Mouse (Mus musculus): Measurements from ENCODE around the gene Fam222b. TPM values are rescaled to one million over a fixed set of nuclear protein-coding genes. Genes with fewer than 3 reads are reported as not detected.
A peak's percentile ranks its signal among the peaks of the same experiment; 100 is the strongest.

Fam222b gene
- polyA plus RNA-seq, 1 experiment from 2014 or later: 5.9 TPM

DNA sequence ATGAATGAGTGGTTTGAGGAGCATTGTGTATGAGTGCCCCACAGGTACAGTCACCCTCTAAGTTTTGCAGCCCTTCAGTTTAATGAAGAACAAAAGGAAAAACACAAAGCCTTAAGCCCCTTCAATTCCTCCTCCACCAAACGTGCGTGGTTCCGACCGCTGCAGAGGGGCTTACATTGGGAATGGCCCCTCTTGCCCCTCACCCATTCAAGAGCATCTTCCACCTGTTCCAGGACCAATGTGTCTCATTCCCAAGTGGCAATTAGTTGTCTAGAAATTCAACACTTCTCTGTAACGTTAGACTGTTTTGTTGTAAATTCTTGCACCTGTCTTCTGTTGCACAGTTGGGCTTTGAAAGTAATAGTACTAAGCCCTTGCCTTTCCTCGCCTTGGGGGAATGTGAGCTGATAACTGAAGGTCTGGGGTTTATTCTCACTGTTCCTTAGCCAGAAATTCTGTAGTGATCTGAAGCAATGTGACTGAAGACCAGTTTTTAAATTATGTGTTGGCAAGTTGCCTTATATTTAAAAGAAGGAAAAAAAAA lies 61.8 kb downstream of the Fam222b start:
- Histone ChIP-seq H3K27ac (ENCODE audit: low read depth) (no peak overlapping the region), H3K9ac (replicated peaks) (no peak overlapping the region), H3K27me3 (ENCODE audit: insufficient read depth, low read length) (no peaks in the 10 kb centered on the region), H3K9me3 (ENCODE audit: low read length) (no peaks in the 10 kb centered on the region), H3K4me2 (ENCODE audit: low read depth, low read length) (no peak overlapping the region), H3K4me3 (ENCODE audit: low read depth, low read length) (no peak overlapping the region), H3K36me3 (replicated peaks; ENCODE audit: insufficient read depth, low read length) (peaks cover 64% of the 10 kb centered on the region), H3K4me1 (ENCODE audit: insufficient read depth) (peaks cover 3% of the 10 kb centered on the region)
- TF ChIP-seq EP300 (IDR thresholded peaks at IDR 0.05; ENCODE audit: low read depth) (no peak), CTCF (IDR thresholded peaks at IDR 0.05; ENCODE audit: low read depth) (no peak)
- 91% methylated on average over 6 of the region's 6 CpGs for WGBS (ENCODE audit: insufficient replicate concordance)
- DNase-seq: no peak
- no peak for ATAC-seq

DNA sequence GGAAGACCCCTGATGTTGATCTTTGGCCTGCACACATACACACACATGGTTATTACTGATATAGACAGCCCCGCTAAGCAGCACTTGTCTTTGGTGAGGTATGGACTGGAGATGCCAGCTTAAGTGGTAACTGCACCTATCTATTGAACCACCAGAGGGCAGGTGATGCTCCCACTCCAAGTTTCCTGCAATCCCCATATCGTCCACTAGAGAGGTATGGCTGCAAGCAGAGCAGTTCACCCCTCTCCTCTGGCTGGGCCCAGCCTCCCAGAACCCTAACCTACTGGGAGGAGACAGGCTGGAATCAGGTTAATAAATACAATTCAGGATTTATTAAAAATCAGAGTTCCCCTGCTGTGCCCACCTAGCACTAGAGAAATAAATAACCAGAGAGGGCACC lies 64.6 kb downstream of the Fam222b start:
- ATAC-seq (peak; percentile 83), DNase-seq (peak; percentile 82)
- peaks cover 61% of the 10 kb centered on the region for H3K36me3 ChIP-seq (replicated peaks; ENCODE audit: insufficient read depth, low read length)
- no peaks in the 10 kb centered on the region for H3K9me3 ChIP-seq (ENCODE audit: low read length)
- no peak overlapping the region for H3K4me3 ChIP-seq (ENCODE audit: low read depth, low read length)
- H3K4me2 ChIP-seq (ENCODE audit: low read depth, low read length): no peak overlapping the region
- H3K9ac ChIP-seq (replicated peaks): no peak overlapping the region
- peaks cover 23% of the 10 kb centered on the region for H3K4me1 ChIP-seq (ENCODE audit: insufficient read depth)
- H3K27me3 ChIP-seq (ENCODE audit: insufficient read depth, low read length): no peaks in the 10 kb centered on the region
- TF ChIP-seq EP300 (IDR thresholded peaks at IDR 0.05; ENCODE audit: low read depth) (no peak), CTCF (IDR thresholded peaks at IDR 0.05; ENCODE audit: low read depth) (peak; percentile 100)
- 7% methylated on average over 2 of the region's 2 CpGs for WGBS (ENCODE audit: insufficient replicate concordance)
- no peak overlapping the region for H3K27ac ChIP-seq (ENCODE audit: low read depth)

DNA sequence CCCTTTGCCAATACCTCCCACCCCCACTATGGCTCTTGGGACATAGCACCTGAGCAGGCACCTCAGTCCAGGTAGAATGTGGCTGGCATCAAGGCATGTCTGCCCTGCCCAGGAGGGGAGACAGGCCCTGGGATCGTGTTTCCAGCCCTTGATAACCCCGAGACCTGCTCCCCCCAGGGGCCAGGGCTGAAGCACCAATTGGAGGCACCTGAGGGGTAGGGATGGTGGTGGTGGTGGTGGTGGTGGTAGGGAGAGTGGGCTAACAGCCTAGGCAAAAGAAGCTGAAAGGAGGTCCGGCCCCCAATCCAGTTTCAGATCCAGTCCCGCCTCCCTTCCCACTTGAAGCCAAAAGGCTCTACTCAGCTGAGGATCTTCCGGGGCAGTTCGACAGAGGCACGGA lies 65.1 kb downstream of the Fam222b start:
- no peak for TF ChIP-seq EP300 (IDR thresholded peaks at IDR 0.05; ENCODE audit: low read depth)
- no peak for TF ChIP-seq CTCF (IDR thresholded peaks at IDR 0.05; ENCODE audit: low read depth)
- Histone ChIP-seq H3K4me1 (ENCODE audit: insufficient read depth) (peaks cover 27% of the 10 kb centered on the region), H3K36me3 (replicated peaks; ENCODE audit: insufficient read depth, low read length) (peaks cover 57% of the 10 kb centered on the region), H3K27me3 (ENCODE audit: insufficient read depth, low read length) (no peaks in the 10 kb centered on the region), H3K9me3 (ENCODE audit: low read length) (no peaks in the 10 kb centered on the region), H3K4me3 (ENCODE audit: low read depth, low read length) (no peak overlapping the region), H3K4me2 (ENCODE audit: low read depth, low read length) (no peak overlapping the region), H3K9ac (replicated peaks) (no peak overlapping the region), H3K27ac (ENCODE audit: low read depth) (no peak overlapping the region)
- 79% methylated on average over 7 of the region's 7 CpGs for WGBS (ENCODE audit: insufficient replicate concordance)
- DNase-seq (no peak), ATAC-seq (peak; percentile 8; the same call in 1 of the 2 replicates)

DNA sequence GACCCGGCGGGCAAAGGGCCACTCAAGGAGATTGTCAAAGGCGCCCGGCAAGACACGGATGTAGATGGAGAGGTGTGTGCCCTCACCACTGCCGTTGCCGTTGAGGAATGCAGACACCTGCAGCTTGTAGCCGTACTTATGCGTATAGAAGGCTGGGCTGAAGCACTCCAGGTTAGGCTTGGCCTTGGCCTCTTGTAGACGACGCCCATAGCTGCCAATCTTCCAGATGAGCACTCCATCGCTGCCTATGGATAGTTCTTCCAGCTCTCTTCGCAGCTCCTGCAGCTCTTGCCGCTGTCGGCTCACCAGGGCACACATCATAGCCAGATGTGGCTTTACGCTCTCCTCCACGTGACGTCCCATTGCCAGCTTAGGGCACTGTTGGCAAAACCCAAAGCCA lies 65.7 kb downstream of the Fam222b start:
- Histone ChIP-seq H3K4me2 (ENCODE audit: low read depth, low read length) (no peak overlapping the region), H3K36me3 (replicated peaks; ENCODE audit: insufficient read depth, low read length) (peaks cover 51% of the 10 kb centered on the region), H3K9me3 (ENCODE audit: low read length) (no peaks in the 10 kb centered on the region), H3K27ac (ENCODE audit: low read depth) (no peak overlapping the region), H3K4me1 (ENCODE audit: insufficient read depth) (peaks cover 28% of the 10 kb centered on the region), H3K4me3 (ENCODE audit: low read depth, low read length) (no peak overlapping the region), H3K9ac (replicated peaks) (no peak overlapping the region), H3K27me3 (ENCODE audit: insufficient read depth, low read length) (no peaks in the 10 kb centered on the region)
- TF ChIP-seq CTCF (IDR thresholded peaks at IDR 0.05; ENCODE audit: low read depth): no peak
- TF ChIP-seq EP300 (IDR thresholded peaks at IDR 0.05; ENCODE audit: low read depth): no peak
- peak; percentile 14 for DNase-seq
- 92% methylated on average over 18 of the region's 18 CpGs for WGBS (ENCODE audit: insufficient replicate concordance)
- ATAC-seq: no peak

DNA sequence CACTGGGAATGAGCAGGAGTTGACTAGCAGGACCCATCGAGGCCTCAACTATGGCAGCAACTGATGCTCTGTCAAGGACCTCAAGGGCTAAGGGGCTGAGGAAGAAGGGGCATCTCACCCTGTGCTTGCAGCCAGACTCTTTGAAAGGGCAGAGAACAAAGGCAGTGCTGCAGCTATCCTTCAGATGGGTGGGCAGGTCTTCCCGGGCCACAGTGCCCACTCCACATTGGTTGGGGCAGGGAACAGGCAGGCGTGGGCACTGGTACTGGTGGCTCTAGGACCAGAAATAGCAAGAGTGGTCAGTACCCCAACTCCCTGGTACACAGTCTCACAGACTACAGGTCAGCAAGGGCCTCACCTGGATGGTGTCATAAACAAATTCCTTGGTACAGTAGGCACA lies 66.2 kb downstream of the Fam222b start:
- Histone ChIP-seq H3K4me3 (ENCODE audit: low read depth, low read length) (no peak overlapping the region), H3K36me3 (replicated peaks; ENCODE audit: insufficient read depth, low read length) (peaks cover 49% of the 10 kb centered on the region), H3K9me3 (ENCODE audit: low read length) (no peaks in the 10 kb centered on the region), H3K27me3 (ENCODE audit: insufficient read depth, low read length) (no peaks in the 10 kb centered on the region), H3K27ac (ENCODE audit: low read depth) (no peak overlapping the region), H3K9ac (replicated peaks) (no peak overlapping the region), H3K4me2 (ENCODE audit: low read depth, low read length) (no peak overlapping the region), H3K4me1 (ENCODE audit: insufficient read depth) (peaks cover 30% of the 10 kb centered on the region)
- DNase-seq (peak; percentile 15), ATAC-seq (no peak)
- no peak for TF ChIP-seq EP300 (IDR thresholded peaks at IDR 0.05; ENCODE audit: low read depth)
- TF ChIP-seq CTCF (IDR thresholded peaks at IDR 0.05; ENCODE audit: low read depth): no peak
- WGBS (ENCODE audit: insufficient replicate concordance): 76% methylated on average over 3 of the region's 3 CpGs

DNA sequence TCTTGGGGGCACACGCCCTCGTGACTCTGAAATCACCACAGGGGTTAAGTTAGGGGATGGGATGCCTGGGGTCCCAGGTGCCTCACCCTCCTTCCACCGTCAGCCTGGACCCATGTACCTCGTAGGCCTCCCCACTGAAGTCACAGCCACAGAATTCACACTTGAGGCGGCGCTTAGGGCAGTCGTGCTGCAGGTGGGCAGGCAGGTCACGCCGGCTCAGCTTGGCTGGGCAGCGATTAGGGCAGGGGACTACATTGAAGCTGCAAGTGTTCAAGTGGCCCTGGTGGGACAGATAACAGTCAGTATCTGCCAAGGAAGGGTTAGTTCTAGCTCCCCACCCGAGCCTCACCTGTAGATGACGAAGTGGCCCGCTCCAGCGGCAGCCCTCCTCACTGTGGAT lies 66.7 kb downstream of the Fam222b start:
- no peak for TF ChIP-seq CTCF (IDR thresholded peaks at IDR 0.05; ENCODE audit: low read depth)
- no peak for TF ChIP-seq EP300 (IDR thresholded peaks at IDR 0.05; ENCODE audit: low read depth)
- Histone ChIP-seq H3K4me1 (ENCODE audit: insufficient read depth) (peaks cover 35% of the 10 kb centered on the region), H3K36me3 (replicated peaks; ENCODE audit: insufficient read depth, low read length) (peaks cover 46% of the 10 kb centered on the region)

More for the DNA sequence above, 66.7 kb downstream of the Fam222b start:
- Histone ChIP-seq H3K4me2 (ENCODE audit: low read depth, low read length) (no peak overlapping the region), H3K9me3 (ENCODE audit: low read length) (no peaks in the 10 kb centered on the region), H3K9ac (replicated peaks) (no peak overlapping the region), H3K4me3 (ENCODE audit: low read depth, low read length) (no peak overlapping the region), H3K27me3 (ENCODE audit: insufficient read depth, low read length) (no peaks in the 10 kb centered on the region), H3K27ac (ENCODE audit: low read depth) (no peak overlapping the region)
- WGBS (ENCODE audit: insufficient replicate concordance): 80% methylated on average over 14 of the region's 14 CpGs
- ATAC-seq (no peak), DNase-seq (peak; percentile 13)

Measured in liver, postnatal 0 days (tissue).